Mouse (Mus musculus) erythroblast, embryonic 14.5 days (primary cell): ENCODE measurements around the gene Rnf34.

Source experiments
- GATA1 ChIP-seq: IDR thresholded peaks from 2 replicates; pipeline ENCODE4 v1.6.1; 2012; ENCODE audit warnings: low read length, inconsistent platforms, mixed read lengths
- TAL1 ChIP-seq: IDR thresholded peaks from 3 replicates; pipeline ENCODE4 v1.6.1; 2012; ENCODE audit warnings: low read length, inconsistent platforms, mixed read lengths

GRCm38 (mm10) chr5:122899777-122900557, 50.1 kb downstream of the Rnf34 start:
- TF ChIP-seq GATA1 (no peak), TAL1 (no peak)
